Mouse (Mus musculus) activated CD4-positive, CD25-positive, alpha-beta regulatory T cell, adult 9 weeks (primary cell): ENCODE data around the gene Gmip. TPM values are rescaled to one million over a fixed set of nuclear protein-coding genes. Genes with fewer than 3 reads are reported as not detected.

Experiments used
- polyA plus RNA-seq: library from polyadenylated mRNA; unstranded; fragments of 100-300 nt; shearing (Covaris generic); gene quantifications from one replicate; pipeline ENCODE4 v1.2.1, GENCODE M21; 2017

Gene Gmip
- 167 TPM for polyA plus RNA-seq

DNA sequence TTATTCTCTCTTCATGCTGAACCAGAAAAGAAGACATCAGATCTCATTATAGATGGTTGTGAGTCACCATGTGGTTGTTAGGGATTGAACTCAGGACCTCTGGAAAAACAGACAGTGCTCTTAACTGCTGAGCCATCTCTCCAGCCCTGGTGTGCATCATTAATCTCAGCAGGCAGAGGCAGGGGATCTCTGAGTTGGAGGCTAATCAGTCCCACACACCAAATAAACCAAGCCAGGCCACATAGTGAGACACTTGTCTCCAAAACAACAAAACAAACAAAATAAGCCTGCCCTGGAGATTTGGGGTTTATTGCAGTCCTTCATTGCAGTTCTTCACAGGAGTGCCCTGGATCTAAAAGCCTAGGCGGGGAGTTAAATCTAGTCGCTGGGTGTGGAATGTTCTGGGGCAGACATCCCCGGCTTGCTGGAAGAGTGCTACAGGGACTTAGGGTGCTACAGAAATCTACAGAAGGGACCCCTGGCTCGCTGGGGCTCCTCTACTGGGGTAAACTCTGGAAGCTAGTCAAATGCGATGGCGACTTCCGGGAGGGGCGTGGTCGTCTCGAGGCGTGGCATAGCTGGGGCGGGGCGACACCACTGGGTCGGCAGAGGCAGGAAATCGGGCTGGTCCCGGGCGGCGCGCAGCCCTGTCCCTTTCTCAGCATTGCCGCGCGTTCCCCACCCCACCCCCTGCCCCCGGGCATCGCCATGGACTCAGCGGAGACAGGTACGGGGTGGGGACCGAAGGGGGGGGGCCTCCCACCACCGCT lies at the start of gene Gmip:
Gene Gmip (plus strand): TSS at position 586 of the 770 bp plus-strand sequence.

DNA sequence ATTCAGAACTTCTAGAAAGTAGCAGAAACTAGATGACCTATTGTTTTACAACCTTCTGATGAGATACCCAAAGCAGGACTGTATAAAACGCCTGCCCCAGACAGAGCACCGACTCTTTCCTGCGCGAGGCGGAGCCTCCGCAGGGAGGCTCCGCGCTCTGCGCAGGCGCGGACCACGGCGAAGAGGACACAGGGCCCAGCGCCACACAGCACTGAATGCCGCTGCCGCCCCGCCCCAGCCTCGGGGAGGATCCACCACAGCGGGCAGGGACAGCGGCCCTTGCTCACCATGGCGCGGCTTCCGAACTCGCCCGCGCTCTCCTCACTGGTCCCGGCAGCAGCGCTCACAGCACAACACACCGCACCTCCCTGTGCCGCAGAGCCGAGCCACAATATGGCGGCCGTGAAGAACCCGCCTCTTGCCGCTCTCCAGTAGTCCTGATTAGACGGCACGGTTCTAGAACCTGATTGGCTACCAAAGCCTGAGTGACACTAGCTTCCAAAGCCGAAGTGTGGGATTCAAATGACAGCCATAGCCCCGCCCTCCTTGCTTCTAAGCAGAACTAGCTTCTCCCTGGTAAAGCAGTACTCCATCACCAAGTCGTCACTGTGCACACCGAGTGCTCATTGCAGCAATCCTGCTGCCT lies 33.9 kb upstream of the Gmip start, which contains the start of gene Gm20422:
Gene Gm20422 (minus strand): TSS at position 384 of the 646 bp plus-strand sequence.

GRCm38 (mm10) chr8:69790773-69791367 lies 17.6 kb upstream of the Gmip start, which contains the start of the genes Atp13a1 and Zfp866:
Gene Atp13a1, plus strand, starts transcription at chr8:69791163.
Gene Zfp866, minus strand, starts transcription at chr8:69791178.

DNA sequence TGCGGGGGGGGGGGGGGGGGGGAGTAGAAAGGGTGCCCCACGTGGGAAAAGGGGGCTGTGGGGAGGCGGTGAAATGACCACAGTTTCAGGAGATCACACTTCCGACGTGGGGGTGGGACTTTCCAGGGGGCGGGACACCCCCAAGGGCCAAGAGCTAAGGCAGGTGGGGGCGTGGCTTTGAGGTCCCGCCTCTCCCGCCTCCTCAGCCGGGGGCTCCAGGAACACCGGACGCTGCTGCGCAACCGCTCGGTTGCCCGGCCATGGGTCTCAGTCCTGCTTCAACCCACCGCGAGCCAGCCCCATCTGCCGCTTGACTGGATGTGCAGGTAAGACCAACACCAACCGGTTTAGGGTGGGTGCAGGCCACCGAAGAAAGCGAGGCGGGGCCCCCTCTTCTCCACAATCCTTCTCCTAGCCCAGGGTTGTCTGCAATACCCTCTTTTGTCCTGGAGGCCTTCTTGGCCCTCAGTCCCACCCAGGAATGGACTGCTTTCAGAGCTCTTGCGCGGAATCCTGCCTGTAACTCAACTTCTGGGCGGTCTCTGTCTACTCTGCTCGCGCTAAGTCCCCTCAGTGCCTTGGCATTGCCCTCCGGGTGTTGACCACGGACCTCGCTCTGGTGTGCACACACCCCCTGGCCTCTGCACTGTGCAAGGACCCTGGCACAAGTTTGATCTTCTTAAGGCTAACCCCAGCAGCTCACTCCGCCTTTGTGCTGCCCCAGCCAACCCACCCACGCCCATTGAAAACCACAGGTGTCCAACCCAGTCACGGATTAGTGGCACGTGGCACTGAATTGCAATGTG lies 14.1 kb downstream of the Gmip start, which contains the start of gene Lpar2:
Gene Lpar2 (plus strand): TSS at position 44 of the 806 bp plus-strand sequence.

DNA sequence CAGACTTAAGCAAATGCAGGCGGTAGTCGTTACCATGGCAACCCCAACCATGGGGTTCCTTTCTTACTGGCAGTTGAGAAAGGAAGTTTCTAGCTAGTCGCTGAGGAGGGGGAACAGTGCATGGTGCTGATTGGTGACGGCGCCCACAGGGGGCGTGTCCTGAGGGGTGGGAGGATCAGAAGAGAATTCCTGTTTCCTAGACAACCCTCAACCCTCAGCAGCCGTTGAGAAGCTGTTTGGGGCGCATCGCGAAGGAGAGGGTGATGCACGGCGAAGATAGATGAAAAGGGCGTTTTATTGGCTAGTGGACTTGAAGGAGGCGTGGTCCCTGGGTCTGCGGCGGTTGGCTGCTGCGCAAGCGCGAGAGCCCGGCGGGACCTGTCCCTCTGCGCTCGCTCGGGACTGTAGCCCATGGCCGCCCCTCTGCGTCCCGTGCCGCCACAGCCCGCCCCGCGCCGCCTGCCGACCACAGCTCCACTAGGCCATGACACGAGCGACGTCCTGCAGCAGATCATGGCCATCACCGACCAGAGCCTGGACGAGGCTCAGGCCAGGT lies 23.9 kb downstream of the Gmip start, which contains the start of gene Pbx4:
Gene Pbx4 (plus strand): TSS at position 194 of the 556 bp plus-strand sequence.

Other genes starting within 250 kb of the Gmip start
- gene Zfp868, start 183.1 kb upstream of the Gmip start, polyA plus RNA-seq: 31.6 TPM
- 0.37 TPM for gene Zfp964, start 154.2 kb upstream of the Gmip start, polyA plus RNA-seq
- gene Zfp869, start 98.0 kb upstream of the Gmip start, polyA plus RNA-seq: 59.3 TPM
- gene Zfp963, start 58.7 kb upstream of the Gmip start, polyA plus RNA-seq: 10.9 TPM
- gene Gm20422, start 33.8 kb upstream of the Gmip start, polyA plus RNA-seq: not detected
- 20.3 TPM for gene Atp13a1, start 17.5 kb upstream of the Gmip start, polyA plus RNA-seq
- gene Zfp866, start 17.5 kb upstream of the Gmip start, polyA plus RNA-seq: 33.3 TPM
- gene Lpar2, start 13.8 kb downstream of the Gmip start, polyA plus RNA-seq: 0.61 TPM
- 26.4 TPM for gene Pbx4, start 23.8 kb downstream of the Gmip start, polyA plus RNA-seq
- gene Cilp2, start 79.0 kb downstream of the Gmip start, polyA plus RNA-seq: not detected
- gene Tssk6, start 93.5 kb downstream of the Gmip start, polyA plus RNA-seq: 1.6 TPM
- gene Ndufa13, start 93.9 kb downstream of the Gmip start, polyA plus RNA-seq: 205 TPM
- gene Yjefn3, start 94.0 kb downstream of the Gmip start, polyA plus RNA-seq: 1.1 TPM
- gene Gatad2a, start 187.7 kb downstream of the Gmip start, polyA plus RNA-seq: 24.7 TPM
- 41.9 TPM for gene Mau2, start 234.1 kb downstream of the Gmip start, polyA plus RNA-seq
- 68.9 TPM for gene Sugp1, start 234.1 kb downstream of the Gmip start, polyA plus RNA-seq